Mouse (Mus musculus): ENCODE measurements around the gene Ksr2. TPM values are rescaled to one million over a fixed set of nuclear protein-coding genes. Genes with fewer than 3 reads are reported as not detected.
A peak's percentile ranks its signal among the peaks of the same experiment; 100 is the strongest.

Ksr2 gene
- polyA plus RNA-seq, 1 experiment from 2014 or later, result 0.17 TPM

GRCm38 (mm10) chr5:117635211-117635610, 221.4 kb downstream of the Ksr2 start:
- no peak for ATAC-seq (ENCODE audit: insufficient number of reproducible peaks, low FRiP score, low TSS enrichment, low read depth)
- WGBS, result 87% methylated on average over 2 of the region's 2 CpGs

GRCm38 (mm10) chr5:117635838-117636237, 222.0 kb downstream of the Ksr2 start:
- no peak for ATAC-seq (ENCODE audit: insufficient number of reproducible peaks, low FRiP score, low TSS enrichment, low read depth)
- Histone ChIP-seq H3K4me2 (no peak overlapping the region), H3K9me3 (no peaks in the 10 kb centered on the region), H3K4me1 (no peaks in the 10 kb centered on the region), H3K27me3 (no peaks in the 10 kb centered on the region), H3K4me3 (no peak overlapping the region), H3K36me3 (no peaks in the 10 kb centered on the region), H3K27ac (no peak overlapping the region), H3K9ac (no peak overlapping the region)
- 75% methylated on average over 5 of the region's 5 CpGs for WGBS

More at GRCm38 (mm10) chr5:117635211-117635610, 221.4 kb downstream of the Ksr2 start:
- H3K4me3 ChIP-seq, result no peak overlapping the region
- no peaks in the 10 kb centered on the region for H3K27me3 ChIP-seq
- no peak overlapping the region for H3K27ac ChIP-seq
- H3K4me1 ChIP-seq, result no peaks in the 10 kb centered on the region
- no peaks in the 10 kb centered on the region for H3K9me3 ChIP-seq
- no peak overlapping the region for H3K4me2 ChIP-seq
- H3K36me3 ChIP-seq, result no peaks in the 10 kb centered on the region
- H3K9ac ChIP-seq, result no peak overlapping the region

- H3K27me3 ChIP-seq, result no peaks in the 10 kb centered on the region
- no peak overlapping the region for H3K4me3 ChIP-seq
- ATAC-seq (ENCODE audit: insufficient number of reproducible peaks, low FRiP score, low TSS enrichment, low read depth), result no peak
- H3K4me1 ChIP-seq, result no peaks in the 10 kb centered on the region
- no peaks in the 10 kb centered on the region for H3K36me3 ChIP-seq
- H3K4me2 ChIP-seq, result no peak overlapping the region
- no peak overlapping the region for H3K9ac ChIP-seq
- H3K27ac ChIP-seq, result no peak overlapping the region
- 75% methylated on average over 6 of the region's 6 CpGs for WGBS
- no peaks in the 10 kb centered on the region for H3K9me3 ChIP-seq
These were observed 227.8 kb downstream of the Ksr2 start for GRCm38 (mm10) chr5:117641585-117641984.

GRCm38 (mm10) chr5:117651238-117651886, 237.6 kb downstream of the Ksr2 start:
- Histone ChIP-seq H3K9ac (no peak overlapping the region), H3K4me2 (no peak overlapping the region), H3K9me3 (no peaks in the 10 kb centered on the region), H3K27me3 (no peaks in the 10 kb centered on the region), H3K4me3 (no peak overlapping the region), H3K27ac (no peak overlapping the region), H3K4me1 (no peaks in the 10 kb centered on the region), H3K36me3 (no peaks in the 10 kb centered on the region)
- ATAC-seq (ENCODE audit: insufficient number of reproducible peaks, low FRiP score, low TSS enrichment, low read depth), result no peak
- whole genome bisulfite sequencing, result 42% methylated on average over 14 of the region's 14 CpGs

- Histone ChIP-seq H3K36me3 (no peaks in the 10 kb centered on the region), H3K4me2 (no peak overlapping the region), H3K9ac (no peak overlapping the region), H3K9me3 (no peaks in the 10 kb centered on the region), H3K27ac (no peak overlapping the region), H3K27me3 (no peaks in the 10 kb centered on the region), H3K4me1 (no peaks in the 10 kb centered on the region), H3K4me3 (no peak overlapping the region)
- WGBS, result 32% methylated on average over 6 of the region's 6 CpGs
- ATAC-seq (ENCODE audit: insufficient number of reproducible peaks, low FRiP score, low TSS enrichment, low read depth), result no peak
These were observed 244.8 kb downstream of the Ksr2 start for GRCm38 (mm10) chr5:117658641-117659040.

GRCm38 (mm10) chr5:117659596-117659995, 245.8 kb downstream of the Ksr2 start:
- Histone ChIP-seq H3K9ac (no peak overlapping the region), H3K4me1 (no peaks in the 10 kb centered on the region), H3K4me3 (no peak overlapping the region), H3K9me3 (no peaks in the 10 kb centered on the region), H3K4me2 (no peak overlapping the region), H3K27me3 (no peaks in the 10 kb centered on the region), H3K27ac (no peak overlapping the region), H3K36me3 (no peaks in the 10 kb centered on the region)
- no peak for ATAC-seq (ENCODE audit: insufficient number of reproducible peaks, low FRiP score, low TSS enrichment, low read depth)
- 64% methylated on average over 13 of the region's 13 CpGs for WGBS

- ATAC-seq (ENCODE audit: insufficient number of reproducible peaks, low FRiP score, low TSS enrichment, low read depth), result no peak
- H3K4me3 ChIP-seq, result no peak overlapping the region
- no peak overlapping the region for H3K9ac ChIP-seq
- H3K4me1 ChIP-seq, result peaks cover 14% of the 10 kb centered on the region
- H3K27me3 ChIP-seq, result no peaks in the 10 kb centered on the region
- 11% methylated on average over 9 of the region's 9 CpGs for WGBS
- no peaks in the 10 kb centered on the region for H3K9me3 ChIP-seq
- no peaks in the 10 kb centered on the region for H3K36me3 ChIP-seq
- H3K27ac ChIP-seq, result no peak overlapping the region
- H3K4me2 ChIP-seq, result 0 out of 2 replicates have a peak overlapping the region, but pooled peaks have one; percentile 3
These were observed 251.4 kb downstream of the Ksr2 start for GRCm38 (mm10) chr5:117665181-117665580.

GRCm38 (mm10) chr5:117667314-117667713, 253.5 kb downstream of the Ksr2 start:
- H3K36me3 ChIP-seq, result no peaks in the 10 kb centered on the region
- no peak for ATAC-seq (ENCODE audit: insufficient number of reproducible peaks, low FRiP score, low TSS enrichment, low read depth)
- no peak overlapping the region for H3K4me3 ChIP-seq
- H3K9me3 ChIP-seq, result no peaks in the 10 kb centered on the region
- no peak overlapping the region for H3K4me2 ChIP-seq
- H3K4me1 ChIP-seq, result peaks cover 24% of the 10 kb centered on the region
- WGBS, result 69% methylated on average over 3 of the region's 4 CpGs
- H3K27me3 ChIP-seq, result no peaks in the 10 kb centered on the region
- H3K27ac ChIP-seq, result no peak overlapping the region
- no peak overlapping the region for H3K9ac ChIP-seq

- H3K9ac ChIP-seq, result no peak overlapping the region
- H3K9me3 ChIP-seq, result no peaks in the 10 kb centered on the region
- H3K4me3 ChIP-seq, result no peak overlapping the region
- ATAC-seq (ENCODE audit: insufficient number of reproducible peaks, low FRiP score, low TSS enrichment, low read depth), result no peak
- H3K4me1 ChIP-seq, result peaks cover 24% of the 10 kb centered on the region
- H3K27me3 ChIP-seq, result no peaks in the 10 kb centered on the region
- H3K27ac ChIP-seq, result no peak overlapping the region
- no peak overlapping the region for H3K4me2 ChIP-seq
- H3K36me3 ChIP-seq, result no peaks in the 10 kb centered on the region
- 63% methylated on average over 4 of the region's 4 CpGs for WGBS
These were observed 255.5 kb downstream of the Ksr2 start for GRCm38 (mm10) chr5:117669265-117669664.

GRCm38 (mm10) chr5:117669843-117670242, 256.0 kb downstream of the Ksr2 start:
- no peaks in the 10 kb centered on the region for H3K27me3 ChIP-seq
- no peak for ATAC-seq (ENCODE audit: insufficient number of reproducible peaks, low FRiP score, low TSS enrichment, low read depth)
- H3K4me1 ChIP-seq, result peaks cover 24% of the 10 kb centered on the region
- WGBS, result 52% methylated on average over 7 of the region's 7 CpGs
- no peaks in the 10 kb centered on the region for H3K9me3 ChIP-seq
- H3K36me3 ChIP-seq, result no peaks in the 10 kb centered on the region
- no peak overlapping the region for H3K4me2 ChIP-seq
- H3K9ac ChIP-seq, result no peak overlapping the region
- H3K27ac ChIP-seq, result no peak overlapping the region
- no peak overlapping the region for H3K4me3 ChIP-seq

GRCm38 (mm10) chr5:117671362-117671761, 257.6 kb downstream of the Ksr2 start:
- H3K4me2 ChIP-seq, result no peak overlapping the region
- no peak overlapping the region for H3K27ac ChIP-seq
- no peak overlapping the region for H3K4me3 ChIP-seq
- whole genome bisulfite sequencing, result 34% methylated on average over 6 of the region's 6 CpGs
- no peaks in the 10 kb centered on the region for H3K36me3 ChIP-seq
- ATAC-seq (ENCODE audit: insufficient number of reproducible peaks, low FRiP score, low TSS enrichment, low read depth), result no peak
- no peaks in the 10 kb centered on the region for H3K9me3 ChIP-seq
- no peak overlapping the region for H3K9ac ChIP-seq
- H3K4me1 ChIP-seq, result peaks cover 21% of the 10 kb centered on the region
- no peaks in the 10 kb centered on the region for H3K27me3 ChIP-seq

- no peak overlapping the region for H3K9ac ChIP-seq
- WGBS, result 78% methylated on average over 8 of the region's 8 CpGs
- H3K27ac ChIP-seq, result no peak overlapping the region
- no peak overlapping the region for H3K4me2 ChIP-seq
- ATAC-seq (ENCODE audit: insufficient number of reproducible peaks, low FRiP score, low TSS enrichment, low read depth), result no peak
- no peak overlapping the region for H3K4me3 ChIP-seq
- H3K27me3 ChIP-seq, result no peaks in the 10 kb centered on the region
- H3K36me3 ChIP-seq, result no peaks in the 10 kb centered on the region
- peaks cover 4% of the 10 kb centered on the region for H3K4me1 ChIP-seq
- no peaks in the 10 kb centered on the region for H3K9me3 ChIP-seq
These were observed 262.0 kb downstream of the Ksr2 start for GRCm38 (mm10) chr5:117675840-117676239.

- 94% methylated on average over 6 of the region's 6 CpGs for WGBS
These were observed 263.4 kb downstream of the Ksr2 start for GRCm38 (mm10) chr5:117677231-117677630.

More at GRCm38 (mm10) chr5:117677231-117677630, 263.4 kb downstream of the Ksr2 start:
- Histone ChIP-seq H3K27me3 (no peaks in the 10 kb centered on the region), H3K4me3 (no peak overlapping the region), H3K27ac (no peak overlapping the region), H3K9ac (no peak overlapping the region), H3K4me2 (no peak overlapping the region), H3K4me1 (no peaks in the 10 kb centered on the region), H3K9me3 (no peaks in the 10 kb centered on the region), H3K36me3 (no peaks in the 10 kb centered on the region)
- no peak for ATAC-seq (ENCODE audit: insufficient number of reproducible peaks, low FRiP score, low TSS enrichment, low read depth)
